Mouse (Mus musculus) left cerebral cortex, postnatal 25 days (tissue): ENCODE measurements at regions not wholly inside any gene's neighbourhood (a gene's known extent, or its start where the extent isn't known, plus 50 kb on each side); places are given as distances from the start of the nearest gene placed in this dataset.

Experiments used
- DNase-seq, 2 experiments: peaks; one replicate each; pipeline ENCODE4 v3.0.0; 2022; ENCODE audit warnings: low spot score in 2 of 2, mixed read lengths in 1 of 2
- intact Hi-C: fragments of 180-260 bp; cut with DNase I; formaldehyde crosslinking; loops from one replicate; pipeline ENCODE4 v1.15.1; 2025

- peak in 1 of 2 experiments; percentile 24 for DNase-seq
- intact Hi-C loops: loop anchor here (5.0 kb wide), 1 partner anchor 1343 kb away; no protein-coding TSS in a partner anchor
Observed at GRCm38 (mm10) chr9:92045472-92045905, 147.2 kb upstream of the Plscr5 start.

GRCm38 (mm10) chr9:92044161-92044560, 148.6 kb upstream of the Plscr5 start:
- intact Hi-C loops: no loop called here
- no peak for DNase-seq

GRCm38 (mm10) chr9:92016521-92016920, 176.2 kb upstream of the Plscr5 start:
- DNase-seq: no peak

GRCm38 (mm10) chr9:92015923-92016322, 176.8 kb upstream of the Plscr5 start:
- DNase-seq: peak in 1 of 2 experiments; percentile 28
- intact Hi-C loops: no loop called here

More at GRCm38 (mm10) chr9:92016521-92016920, 176.2 kb upstream of the Plscr5 start:
- intact Hi-C loops: no loop called here

GRCm38 (mm10) chr9:91988240-91988639, 204.5 kb upstream of the Plscr5 start:
- intact Hi-C loops: no loop called here
- DNase-seq: peak in 1 of 2 experiments; percentile 1

- DNase-seq: no peak
- intact Hi-C loops: no loop called here
Observed at GRCm38 (mm10) chr9:91981955-91982621, 210.6 kb upstream of the Plscr5 start.

- DNase-seq: no peak
- intact Hi-C loops: no loop called here
Observed at GRCm38 (mm10) chr9:91981499-91981898, 211.2 kb upstream of the Plscr5 start.

GRCm38 (mm10) chr9:91964051-91964450, 228.7 kb upstream of the Plscr5 start:
- intact Hi-C loops: no loop called here
- no peak for DNase-seq

GRCm38 (mm10) chr9:91962726-91963125, 230.0 kb upstream of the Plscr5 start:
- intact Hi-C loops: no loop called here
- DNase-seq: no peak

GRCm38 (mm10) chr9:91961666-91962065, 231.1 kb upstream of the Plscr5 start:
- intact Hi-C loops: no loop called here
- no peak for DNase-seq

- intact Hi-C loops: no loop called here
- DNase-seq: no peak
Observed at GRCm38 (mm10) chr9:91960556-91961325, 232.0 kb upstream of the Plscr5 start.

GRCm38 (mm10) chr9:91959592-91959991, 233.1 kb upstream of the Plscr5 start:
- DNase-seq: no peak
- intact Hi-C loops: loop anchor here (2.0 kb wide), 1 partner anchor 1259 kb away; no protein-coding TSS in a partner anchor

- intact Hi-C loops: loop anchor here (2.0 kb wide), 1 partner anchor 1258 kb away; no protein-coding TSS in a partner anchor
- DNase-seq: no peak
Observed at GRCm38 (mm10) chr9:91959076-91959475, 233.7 kb upstream of the Plscr5 start.

- DNase-seq: no peak
- intact Hi-C loops: loop anchor here (2.0 kb wide), 1 partner anchor 1258 kb away; no protein-coding TSS in a partner anchor
Observed at GRCm38 (mm10) chr9:91958421-91958820, 234.3 kb upstream of the Plscr5 start.

- intact Hi-C loops: no loop called here
- no peak for DNase-seq
Observed at GRCm38 (mm10) chr9:91957061-91957460, 235.7 kb upstream of the Plscr5 start.

GRCm38 (mm10) chr9:91948746-91949145, 244.0 kb upstream of the Plscr5 start:
- intact Hi-C loops: no loop called here
- DNase-seq: no peak

GRCm38 (mm10) chr9:91942001-91942400, 250.7 kb upstream of the Plscr5 start:
- intact Hi-C loops: no loop called here
- no peak for DNase-seq

GRCm38 (mm10) chr9:91938729-91939128, 254.0 kb upstream of the Plscr5 start:
- intact Hi-C loops: no loop called here
- no peak for DNase-seq

- intact Hi-C loops: no loop called here
- DNase-seq: no peak
Observed at GRCm38 (mm10) chr9:91904066-91904465, 288.7 kb upstream of the Plscr5 start.

- DNase-seq: no peak
- intact Hi-C loops: no loop called here
Observed at GRCm38 (mm10) chr9:91900956-91901355, 291.8 kb upstream of the Plscr5 start.

GRCm38 (mm10) chr9:91876823-91877222, 315.9 kb upstream of the Plscr5 start:
- no peak for DNase-seq
- intact Hi-C loops: no loop called here
